Mouse (Mus musculus) layer of hippocampus, adult 2 months (tissue): ENCODE measurements at regions not wholly inside any gene's neighbourhood (a gene's known extent, or its start where the extent isn't known, plus 50 kb on each side); places are given as distances from the start of the nearest gene placed in this dataset.

Experiments used
- DNase-seq, 2 experiments: peaks; one replicate each; pipeline ENCODE4 v3.0.0; 2022; ENCODE audit warnings: low spot score in 2 of 2
- H3K27ac ChIP-seq: fragments of 200-600 bp; 2 replicates; pipeline ENCODE4 v1.8.1; 2022
- H3K4me3 ChIP-seq: fragments of 200-600 bp; 2 replicates; pipeline ENCODE4 v1.8.1; 2022; ENCODE audit warnings: mild to moderate bottlenecking
- CTCF ChIP-seq: fragments of 200-600 bp; conservative IDR thresholded peaks from 2 replicates; pipeline ENCODE4 v1.8.1; 2022; ENCODE audit warnings: antibody characterized with exemption, mild to moderate bottlenecking, moderate library complexity

DNA sequence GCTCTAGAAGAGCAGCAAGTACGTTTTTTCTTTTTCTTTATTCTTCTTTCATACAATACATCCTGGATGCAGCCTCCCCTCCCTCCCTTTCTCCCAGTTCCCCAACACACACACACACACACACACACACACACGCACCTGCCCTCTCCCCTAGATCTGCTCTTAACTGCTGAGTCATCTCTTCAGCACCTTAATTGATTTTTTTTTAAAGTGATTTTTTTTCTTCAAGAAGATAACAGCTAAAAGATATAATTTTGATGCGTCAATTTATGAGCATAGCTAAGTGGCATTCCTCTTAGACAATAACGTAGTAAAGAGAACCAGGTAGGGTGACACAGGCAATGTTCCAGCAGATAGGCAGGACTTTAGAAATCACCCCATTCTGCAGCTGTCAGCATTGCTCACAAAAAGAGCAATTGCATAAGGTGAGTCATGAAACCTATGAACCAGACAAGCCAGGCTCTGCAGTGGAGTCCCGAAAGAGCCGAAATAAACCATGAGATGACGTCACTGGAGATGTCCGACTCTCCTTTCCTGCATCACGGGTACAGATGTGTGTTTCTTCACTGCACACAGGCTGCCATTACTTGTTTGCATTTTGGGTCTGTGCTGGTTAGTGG lies 63.9 kb upstream of the Tnrc6a start:
- no peak for TF ChIP-seq CTCF
- Histone ChIP-seq H3K4me3 (no peak overlapping the region), H3K27ac (no peak overlapping the region)
- no peak for DNase-seq

DNA sequence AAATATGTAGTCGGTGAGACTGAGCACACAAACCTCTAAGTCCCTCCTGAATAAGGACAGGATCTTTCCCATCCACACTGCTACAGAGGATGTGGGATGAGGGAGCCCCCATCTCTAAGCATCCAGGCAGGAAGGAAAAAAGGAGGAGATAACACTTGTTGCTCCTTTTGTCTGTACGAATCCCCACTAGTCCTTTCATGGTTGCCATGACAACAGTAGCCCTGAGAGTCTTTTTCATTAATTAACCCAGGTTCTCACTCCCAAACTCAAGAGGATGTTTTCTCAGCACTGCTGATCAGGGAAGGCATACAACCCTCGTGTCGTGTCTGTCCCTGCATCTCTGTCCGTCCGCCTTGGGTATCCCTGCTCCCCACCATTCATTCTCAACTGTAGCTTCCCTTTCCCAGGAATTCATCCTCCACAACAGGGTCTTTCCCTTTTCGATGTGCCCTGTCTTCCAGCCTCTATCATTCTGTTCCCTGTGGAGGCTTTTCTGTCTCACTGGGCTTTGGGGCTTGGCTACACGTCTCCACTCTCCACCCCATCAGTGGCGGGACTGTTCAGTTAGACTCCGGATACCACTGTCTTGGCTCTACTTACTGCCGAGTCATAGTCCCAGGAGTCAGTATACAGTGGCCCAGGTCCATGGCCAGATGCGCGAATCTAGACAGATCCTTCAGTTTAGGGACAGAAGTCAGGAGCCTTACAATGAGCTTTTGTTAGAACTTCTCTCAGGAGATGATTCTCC lies 60.2 kb upstream of the Tnrc6a start:
- no peak overlapping the region for H3K27ac ChIP-seq
- TF ChIP-seq CTCF, result no peak
- no peak overlapping the region for H3K4me3 ChIP-seq
- DNase-seq, result no peak

DNA sequence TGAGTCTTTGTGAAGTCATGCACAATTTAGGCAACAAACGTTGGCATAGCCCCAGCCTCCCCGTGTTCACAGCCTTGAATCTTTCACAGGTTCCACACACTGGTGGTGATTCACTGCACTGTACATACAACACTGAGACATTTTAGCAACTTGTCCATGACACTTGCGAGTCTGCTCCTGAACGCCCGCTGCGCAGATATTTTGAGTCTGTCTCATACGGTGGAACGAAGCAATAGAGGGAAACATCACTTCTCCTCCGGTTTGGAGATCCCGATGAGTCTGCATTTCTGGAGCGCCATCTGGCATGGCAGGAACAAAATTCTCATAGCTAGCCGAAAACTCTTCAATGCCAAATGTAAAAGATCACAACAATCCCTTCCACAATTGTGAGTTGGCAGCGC lies 57.7 kb upstream of the Tnrc6a start:
- H3K4me3 ChIP-seq, result peak overlapping the region; percentile 35
- DNase-seq, result peak; percentile 75 to 88
- H3K27ac ChIP-seq, result peak overlapping the region; percentile 57; the same call in 1 of the 2 replicates
- no peak for TF ChIP-seq CTCF

DNA sequence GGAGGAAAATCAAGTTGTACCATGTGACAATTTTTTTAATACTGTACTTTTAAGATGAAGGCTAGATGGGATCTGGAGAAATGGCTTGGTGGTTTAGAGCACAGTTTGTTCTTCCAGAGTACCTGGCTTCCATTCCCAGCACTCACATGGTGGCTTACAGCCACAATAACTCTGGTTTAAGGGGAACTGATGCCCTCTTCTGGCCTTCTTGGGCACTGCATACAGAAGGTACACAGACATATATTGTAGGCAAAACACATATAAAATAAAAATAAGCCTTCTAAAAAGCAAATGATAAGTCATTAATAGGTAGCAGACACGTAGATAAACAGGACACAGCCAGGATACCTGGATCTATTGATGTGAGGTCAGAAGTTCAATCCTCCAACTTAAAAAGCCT lies 56.3 kb upstream of the Tnrc6a start:
- Histone ChIP-seq H3K27ac (no peak overlapping the region), H3K4me3 (no peak overlapping the region)
- no peak for DNase-seq
- TF ChIP-seq CTCF, result peak; percentile 58

DNA sequence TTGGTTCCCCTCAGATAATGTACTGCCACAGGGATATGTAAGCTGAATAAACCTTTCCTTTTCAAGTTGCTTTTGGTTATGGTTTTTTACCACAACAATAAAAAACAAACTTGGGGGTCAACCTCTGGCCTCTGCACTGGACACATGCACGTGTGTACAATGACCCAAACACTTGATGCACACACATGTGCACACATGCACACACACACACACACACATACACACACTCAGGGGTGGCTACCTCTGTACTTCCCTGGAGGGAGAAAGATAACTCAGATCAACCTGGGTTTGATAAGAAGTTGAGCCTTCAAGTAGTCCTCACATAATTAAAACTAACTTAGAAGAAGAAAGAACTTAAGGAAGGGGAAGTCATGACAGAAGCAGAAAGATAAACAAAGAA lies 55.4 kb upstream of the Tnrc6a start:
- no peak for TF ChIP-seq CTCF
- DNase-seq, result no peak
- Histone ChIP-seq H3K4me3 (no peak overlapping the region), H3K27ac (no peak overlapping the region)

DNA sequence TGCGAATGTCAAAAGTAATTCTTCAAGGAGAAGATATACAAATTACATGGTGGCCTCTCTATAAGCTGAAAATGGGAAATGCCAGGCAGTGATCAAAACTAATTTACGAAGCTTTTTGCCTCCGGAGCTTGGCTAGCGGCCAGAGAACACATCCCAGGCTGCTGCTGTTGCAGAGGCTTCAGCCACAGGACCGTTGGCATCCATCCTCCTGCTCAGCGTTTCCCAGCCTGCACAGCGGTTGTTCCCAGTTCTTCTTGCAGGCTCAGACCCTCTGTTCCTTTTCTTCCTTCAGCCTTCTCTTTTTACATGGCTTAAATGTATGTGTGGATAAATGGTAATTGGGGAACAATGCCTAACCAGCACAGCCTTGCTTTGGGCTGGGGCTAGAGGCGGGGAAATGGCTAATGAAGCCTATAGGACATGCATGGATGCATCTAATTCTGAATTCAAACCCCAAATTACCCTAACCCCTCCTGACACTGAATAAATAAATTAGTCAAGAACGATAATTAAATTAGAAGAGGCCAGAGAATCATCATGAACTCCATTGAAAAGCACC lies 54.9 kb upstream of the Tnrc6a start:
- Histone ChIP-seq H3K4me3 (no peak overlapping the region), H3K27ac (peak overlapping the region; percentile 18; the same call in 1 of the 2 replicates)
- DNase-seq, result no peak
- no peak for TF ChIP-seq CTCF

DNA sequence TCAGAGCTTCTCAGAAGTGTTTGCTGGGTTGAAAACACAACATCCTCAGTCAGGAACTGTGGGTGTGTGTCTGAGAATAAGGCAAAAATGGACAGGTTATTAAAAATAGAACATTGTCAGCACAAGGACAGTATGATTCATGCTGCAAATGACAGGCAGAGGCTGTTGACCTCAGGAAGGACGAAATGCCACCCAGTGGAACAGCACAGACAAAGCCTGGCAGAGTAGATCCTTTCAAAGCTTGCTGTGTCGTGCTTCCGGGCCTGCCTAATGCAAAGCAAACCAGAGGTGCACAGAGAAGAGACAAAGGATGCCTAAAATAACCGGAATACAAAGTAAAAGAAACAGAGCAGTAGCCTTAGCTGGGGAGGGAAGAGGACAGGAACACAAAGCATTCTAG lies 54.4 kb upstream of the Tnrc6a start:
- H3K27ac ChIP-seq, result 0 out of 2 replicates have a peak overlapping the region, but pooled peaks have one; percentile 18
- TF ChIP-seq CTCF, result no peak
- H3K4me3 ChIP-seq, result no peak overlapping the region
- no peak for DNase-seq

DNA sequence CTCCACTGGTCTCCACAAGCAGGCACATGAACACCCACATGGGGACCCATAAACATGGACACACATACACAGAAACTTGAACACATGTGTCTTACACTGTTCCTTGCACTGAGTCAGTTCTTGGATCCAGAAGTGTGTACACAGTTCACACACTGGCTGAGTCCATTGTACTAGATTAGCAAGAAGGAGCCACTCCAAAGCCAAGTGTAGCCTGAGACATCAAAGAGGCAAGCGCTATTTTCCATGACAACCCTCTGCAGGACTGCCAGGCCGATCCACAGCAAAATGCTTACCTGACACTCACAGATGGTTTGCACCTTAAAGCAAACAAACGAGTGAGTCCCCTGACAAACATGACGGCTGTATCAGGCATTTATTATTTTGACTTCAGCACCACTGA lies 52.8 kb upstream of the Tnrc6a start:
- no peak for TF ChIP-seq CTCF
- no peak overlapping the region for H3K4me3 ChIP-seq
- DNase-seq, result no peak
- no peak overlapping the region for H3K27ac ChIP-seq
